Mouse (Mus musculus) 3T3-L1 (cell line): ENCODE results near the gene Vmn2r60.
"Not testable (repeated sequence)": the region's sequence is repeated elsewhere in the genome, so short reads cannot be mapped to it uniquely, and the experiment has no call there.

Experiments used
- DNase-seq: peaks from one replicate; pipeline ENCODE4 v3.0.0-alpha.2; 2015; ENCODE audit warnings: low read depth, low spot score

Vmn2r60 gene

GRCm38 (mm10) chr7:42107470-42107869 is at the start of gene Vmn2r60:
Gene Vmn2r60, plus strand, starts transcription at chr7:42107770.
- DNase-seq, result no peak

- no peak for DNase-seq
Measured at GRCm38 (mm10) chr7:42058923-42059322, 48.6 kb upstream of the Vmn2r60 start, which contains the start of gene Vmn2r59. Gene Vmn2r59, minus strand, starts transcription at chr7:42059023.

DNA sequence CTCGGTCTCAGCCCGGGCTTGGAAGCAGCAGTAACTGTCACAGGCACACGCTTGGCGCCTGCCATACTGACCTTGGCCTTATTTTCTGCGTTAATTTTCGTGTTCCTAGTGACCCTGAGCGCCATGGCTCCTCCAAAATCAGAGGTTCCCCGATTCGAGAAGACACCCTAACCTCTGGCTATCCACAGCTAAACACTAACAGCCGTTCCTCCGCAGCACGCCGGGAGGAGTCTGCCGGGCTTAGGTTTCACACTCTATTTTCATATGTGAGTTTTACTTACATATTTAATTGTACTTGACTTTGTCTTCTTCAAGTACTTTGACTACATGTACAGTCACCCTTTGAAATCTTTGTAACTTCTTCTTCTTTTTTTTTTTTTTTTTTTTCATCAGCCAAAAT is 509 bp upstream of the Vmn2r60 start:
- not testable (repeated sequence) for DNase-seq
